Mouse (Mus musculus) kidney, adult 2 months (tissue): Measurements from ENCODE around the gene Ncapd2. TPM values are rescaled to one million over a fixed set of nuclear protein-coding genes. Genes with fewer than 3 reads are reported as not detected.

Experiments
- DNase-seq: peaks from one replicate; pipeline ENCODE4 v3.0.0; 2021
- H3K27ac ChIP-seq: fragments of 200-500 bp; 2 replicates; pipeline ENCODE4 v1.5.1; 2012; ENCODE audit warnings: low read depth, low read length, control low read depth, inconsistent platforms; ENCODE audit not compliant: insufficient read depth
- H3K27me3 ChIP-seq: fragments of 200-500 bp; replicated peaks from 2 replicates; pipeline ENCODE4 v1.6.1; 2012; ENCODE audit warnings: mild to moderate bottlenecking, moderate library complexity, low read length, inconsistent platforms; ENCODE audit not compliant: control insufficient read depth, insufficient read depth
- H3K36me3 ChIP-seq: fragments of 200-500 bp; 2 replicates; pipeline ENCODE4 v1.6.1; 2012; ENCODE audit warnings: mild to moderate bottlenecking, moderate library complexity, low read length, inconsistent platforms; ENCODE audit not compliant: control insufficient read depth, insufficient read depth
- H3K4me1 ChIP-seq: fragments of 200-500 bp; 2 replicates; pipeline ENCODE4 v1.6.1; 2011; ENCODE audit warnings: low read length; ENCODE audit not compliant: control insufficient read depth, insufficient read depth
- H3K4me3 ChIP-seq: fragments of 200-500 bp; 2 replicates; pipeline ENCODE4 v1.5.1; 2011; ENCODE audit warnings: mild to moderate bottlenecking, low read depth, low read length, control low read depth; ENCODE audit not compliant: insufficient read depth
- CTCF ChIP-seq: fragments of 200-500 bp; conservative IDR thresholded peaks from 2 replicates; pipeline ENCODE4 v1.5.1; 2011; ENCODE audit warnings: low read depth, mild to moderate bottlenecking, control low read depth, low read length, moderate library complexity, mixed read lengths; ENCODE audit not compliant: insufficient read depth, insufficient read length
- POLR2A ChIP-seq: fragments of 200-500 bp; IDR thresholded peaks from one replicate; pipeline ENCODE4 v1.6.1; 2011; ENCODE audit warnings: low read depth, low read length, control low read depth
- WGBS: fragments of 180-500 bp; shearing (Covaris S2); methylation state at CpG from one replicate; pipeline ENCODE4 v1.1.7; 2018; 5-methylcytosine and 5-hydroxymethylcytosine counted together
- polyA plus RNA-seq: library from polyadenylated mRNA; depleted of rRNA; stranded (reverse); fragments of >200 nt; gene quantifications from 2 replicates; pipeline ENCODE4 v1.2.3, GENCODE M21; 2012

Ncapd2 gene
- polyA plus RNA-seq, 1 experiment = 15.6 TPM

- no peak for TF ChIP-seq CTCF
- peak; percentile 99 for TF ChIP-seq POLR2A
- H3K4me1 ChIP-seq = peaks cover 3% of the 10 kb centered on the region; the same call in 1 of the 2 replicates
- H3K36me3 ChIP-seq = no peaks in the 10 kb centered on the region; the same call in 1 of the 2 replicates
- peak within 1 kb of the TSS; percentile 53 for H3K4me3 ChIP-seq
- WGBS = under 1% methylated on average over 48 of the region's 48 CpGs
- no peaks in the 10 kb centered on the region for H3K27me3 ChIP-seq
- H3K27ac ChIP-seq = peak within 1 kb of the TSS; percentile 24
- DNase-seq = peak; percentile 99
These were observed 23.9 kb upstream of the Ncapd2 start, which contains the start of gene Vamp1 for GRCm38 (mm10) chr6:125215148-125215954. Gene Vamp1, plus strand, starts transcription at chr6:125215551.

- TF ChIP-seq CTCF (no peak), POLR2A (no peak)
- peaks cover 3% of the 10 kb centered on the region; the same call in 1 of the 2 replicates for H3K4me1 ChIP-seq
- no peak overlapping the region for H3K4me3 ChIP-seq
- 75% methylated on average over 6 of the region's 6 CpGs for WGBS
- H3K27ac ChIP-seq = no peak overlapping the region
- H3K27me3 ChIP-seq = no peaks in the 10 kb centered on the region
- no peak for DNase-seq
- H3K36me3 ChIP-seq = no peaks in the 10 kb centered on the region
These were observed 22.2 kb upstream of the Ncapd2 start for GRCm38 (mm10) chr6:125213715-125214114.

GRCm38 (mm10) chr6:125213129-125213528 is 21.6 kb upstream of the Ncapd2 start:
- Histone ChIP-seq H3K4me3 (no peak overlapping the region), H3K27ac (no peak overlapping the region), H3K4me1 (peaks cover 3% of the 10 kb centered on the region; the same call in 1 of the 2 replicates), H3K27me3 (no peaks in the 10 kb centered on the region), H3K36me3 (no peaks in the 10 kb centered on the region)
- WGBS = 75% methylated on average over 6 of the region's 6 CpGs
- no peak for TF ChIP-seq CTCF
- no peak for TF ChIP-seq POLR2A
- no peak for DNase-seq

GRCm38 (mm10) chr6:125212621-125213020 is 21.1 kb upstream of the Ncapd2 start:
- no peaks in the 10 kb centered on the region for H3K27me3 ChIP-seq
- WGBS = 24% methylated on average over 2 of the region's 2 CpGs
- TF ChIP-seq CTCF = no peak
- TF ChIP-seq POLR2A = no peak
- H3K27ac ChIP-seq = no peak overlapping the region
- H3K36me3 ChIP-seq = no peaks in the 10 kb centered on the region
- DNase-seq = peak; percentile 20
- H3K4me3 ChIP-seq = no peak overlapping the region
- peaks cover 3% of the 10 kb centered on the region; the same call in 1 of the 2 replicates for H3K4me1 ChIP-seq

- 97% methylated on average over 1 of the region's 1 CpGs for WGBS
- Histone ChIP-seq H3K4me1 (no peaks in the 10 kb centered on the region), H3K27ac (no peak overlapping the region), H3K27me3 (no peaks in the 10 kb centered on the region), H3K4me3 (no peak overlapping the region), H3K36me3 (no peaks in the 10 kb centered on the region)
- TF ChIP-seq CTCF (no peak), POLR2A (no peak)
- no peak for DNase-seq
These were observed 18.9 kb upstream of the Ncapd2 start for GRCm38 (mm10) chr6:125210436-125210835.

GRCm38 (mm10) chr6:125197166-125197565 is 5.7 kb upstream of the Ncapd2 start:
- Histone ChIP-seq H3K36me3 (peaks cover 3% of the 10 kb centered on the region; the same call in 1 of the 2 replicates), H3K4me1 (peaks cover 3% of the 10 kb centered on the region; the same call in 1 of the 2 replicates), H3K27me3 (no peaks in the 10 kb centered on the region), H3K4me3 (no peak overlapping the region), H3K27ac (no peak overlapping the region)
- DNase-seq = no peak
- TF ChIP-seq POLR2A (no peak), CTCF (no peak)
- 84% methylated on average over 5 of the region's 5 CpGs for WGBS

- WGBS = 75% methylated on average over 3 of the region's 3 CpGs
- no peak for DNase-seq
These were observed 4.8 kb upstream of the Ncapd2 start for GRCm38 (mm10) chr6:125196301-125196700.

More at GRCm38 (mm10) chr6:125196301-125196700, 4.8 kb upstream of the Ncapd2 start:
- H3K27me3 ChIP-seq = no peaks in the 10 kb centered on the region
- peaks cover 3% of the 10 kb centered on the region; the same call in 1 of the 2 replicates for H3K4me1 ChIP-seq
- TF ChIP-seq CTCF (no peak), POLR2A (no peak)
- H3K4me3 ChIP-seq = no peak overlapping the region
- H3K27ac ChIP-seq = no peak overlapping the region
- peaks cover 3% of the 10 kb centered on the region; the same call in 1 of the 2 replicates for H3K36me3 ChIP-seq
